In the genomic region with DNA sequence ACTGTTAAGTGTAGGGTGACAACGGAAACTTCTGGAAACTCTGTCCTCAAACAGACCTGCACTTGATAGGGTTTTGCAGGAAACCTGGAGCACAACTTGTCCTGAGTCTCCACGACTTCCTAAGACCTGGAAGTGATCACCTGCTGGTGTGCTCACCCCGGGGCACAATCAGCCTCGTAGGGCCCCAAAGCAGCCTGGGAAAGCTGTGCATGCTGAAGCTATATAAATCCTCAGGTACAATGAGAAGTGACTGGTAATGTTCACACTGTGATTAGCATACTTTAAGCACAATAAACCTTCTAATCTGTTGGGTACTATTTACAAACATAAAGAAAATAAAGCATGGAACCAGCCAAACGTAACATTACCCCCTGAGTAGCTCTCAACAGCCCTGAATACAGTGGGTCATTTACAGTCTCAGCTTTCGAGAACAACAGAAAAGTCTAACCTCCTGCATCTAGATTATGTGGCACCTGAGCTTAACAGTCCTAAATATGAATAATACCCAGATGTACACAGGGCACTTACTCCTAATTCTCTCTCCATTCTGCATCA, we compare ENCODE assay signal across 29 mouse cellular contexts. TPM values are rescaled to one million over a fixed set of nuclear protein-coding genes. Genes with fewer than 3 reads are reported as not detected.
DNase-seq lines count a peak whose midpoint lies in the region; ATAC-seq and TF ChIP-seq lines count a peak whose summit lies in the region.
"Had no signal": no experiment of that assay in that cellular context is flagged by ENCODE, and none has a peak within 500 bp of the region (broad histone marks: within the 10 kb centered on the region; RNA-seq: fewer than 3 reads in every experiment).

No protein-coding gene starts in this region.

- H3K9ac ChIP-seq in kidney, embryonic 14.5 days (ENCODE audit: low read depth, low read length) = no peak overlapping the region
- no peak overlapping the region for H3K9ac ChIP-seq in kidney, postnatal 0 days (ENCODE audit: low read depth, low read length)
- no peak overlapping the region for H3K9ac ChIP-seq in limb, embryonic 11.5 days (ENCODE audit: low read length)
- no peak overlapping the region for H3K9ac ChIP-seq in CH12.LX (ENCODE audit: insufficient read depth, low read depth)
- H3K9ac ChIP-seq: embryonic facial prominence, embryonic 13.5 days; forebrain, embryonic 13.5 days; heart, embryonic 13.5 days; hindbrain, embryonic 14.5 days had no signal

- no peak for TF ChIP-seq RAD21 in CH12.LX (IDR thresholded peaks at IDR 0.05; ENCODE audit: low read depth, low read length)

- peaks cover 35% of the 10 kb centered on the region for H3K4me1 ChIP-seq in kidney, embryonic 14.5 days (ENCODE audit: control insufficient read depth, insufficient read depth, low read length)
- peaks cover 7% of the 10 kb centered on the region for H3K4me1 ChIP-seq in kidney, postnatal 0 days (replicated peaks; ENCODE audit: insufficient read depth, low read length)
- H3K4me1 ChIP-seq in limb, embryonic 11.5 days (ENCODE audit: control insufficient read depth, insufficient read depth, low read length) = no peaks in the 10 kb centered on the region
- peaks cover 27% of the 10 kb centered on the region for H3K4me1 ChIP-seq in limb, embryonic 10.5 days
- no peaks in the 10 kb centered on the region; a peak in 1 of 4 replicates for H3K4me1 ChIP-seq in CH12.LX (ENCODE audit: control insufficient read depth in 1 of 2, insufficient read depth in 2 of 2)
- H3K4me1 ChIP-seq: heart, embryonic 10.5 days had no signal

- H3K27ac ChIP-seq in kidney, embryonic 14.5 days (ENCODE audit: low read depth, low read length) = peak overlapping the region; percentile 59; the same call in 1 of the 2 replicates
- peak overlapping the region; percentile 54 for H3K27ac ChIP-seq in kidney, postnatal 0 days
- H3K27ac ChIP-seq in limb, embryonic 11.5 days (replicated peaks; ENCODE audit: low read depth, low read length) = no peak overlapping the region
- no peak overlapping the region for H3K27ac ChIP-seq in limb, embryonic 10.5 days
- H3K27ac ChIP-seq in CH12.LX (ENCODE audit: insufficient read depth, low read depth) = no peak overlapping the region
- H3K27ac ChIP-seq: embryonic facial prominence, embryonic 13.5 days; forebrain, embryonic 10.5 days; forebrain, embryonic 13.5 days; heart, adult 2 months; heart, embryonic 10.5 days; heart, embryonic 13.5 days; hindbrain, embryonic 14.5 days had no signal

- DNase-seq in kidney, postnatal 36 days = no peak
- peak; percentile 22 for DNase-seq in kidney, postnatal 0 days (ENCODE audit: low spot score)
- DNase-seq in kidney, postnatal 25 days = no peak
- DNase-seq in limb, embryonic 11.5 days (ENCODE audit: low spot score) = peak; percentile 12
- DNase-seq in limb, embryonic 10.5 days (ENCODE audit: low spot score) = no peak
- no peak for DNase-seq in CH12.LX (ENCODE audit: extremely low read depth)
- DNase-seq: adrenal gland, adult 2 months; adrenal gland, postnatal 14 days; B cell, adult 2 months; cerebellum, adult 11 months; cerebellum, adult 2 months; cerebellum, adult 9-11 months; cerebellum, postnatal 25 days; gastrocnemius, postnatal 10 days; gastrocnemius, postnatal 36 days; heart, adult 2 months; heart, postnatal 14 days; heart, postnatal 4 days had no signal

- no peak for TF ChIP-seq POLR2A in CH12.LX (IDR thresholded peaks at IDR 0.05; ENCODE audit: low read depth, low read length)

- no peak for TF ChIP-seq EP300 in CH12.LX (IDR thresholded peaks at IDR 0.05; ENCODE audit: low read length)

- no peaks in the 10 kb centered on the region for H3K27me3 ChIP-seq in kidney, embryonic 14.5 days (ENCODE audit: control insufficient read depth, insufficient read depth, low read length)
- H3K27me3 ChIP-seq in kidney, postnatal 0 days (ENCODE audit: insufficient read depth, low read length) = no peaks in the 10 kb centered on the region
- no peaks in the 10 kb centered on the region for H3K27me3 ChIP-seq in limb, embryonic 11.5 days (ENCODE audit: control insufficient read depth, insufficient read depth, low read length)
- H3K27me3 ChIP-seq in limb, embryonic 10.5 days (ENCODE audit: low read depth, poor library complexity, severe bottlenecking) = peaks cover 52% of the 10 kb centered on the region; the same call in 1 of the 2 replicates
- no peaks in the 10 kb centered on the region for H3K27me3 ChIP-seq in CH12.LX (replicated peaks)
- H3K27me3 ChIP-seq: forebrain, embryonic 13.5 days had no signal

- H3K9me3 ChIP-seq in kidney, embryonic 14.5 days (ENCODE audit: control insufficient read depth, low read length) = no peaks in the 10 kb centered on the region
- H3K9me3 ChIP-seq in kidney, postnatal 0 days (replicated peaks; ENCODE audit: low read length) = no peaks in the 10 kb centered on the region
- no peaks in the 10 kb centered on the region for H3K9me3 ChIP-seq in limb, embryonic 11.5 days (ENCODE audit: control insufficient read depth, low read length)
- H3K9me3 ChIP-seq in limb, embryonic 10.5 days (replicated peaks) = no peaks in the 10 kb centered on the region
- H3K9me3 ChIP-seq in CH12.LX (replicated peaks; ENCODE audit: low read length) = no peaks in the 10 kb centered on the region
- H3K9me3 ChIP-seq: embryonic facial prominence, embryonic 13.5 days; forebrain, embryonic 10.5 days; forebrain, embryonic 13.5 days; heart, embryonic 10.5 days; heart, embryonic 13.5 days had no signal

- WGBS in kidney, embryonic 14.5 days = 43% methylated on average over 6 of the region's 6 CpGs
- WGBS in kidney, postnatal 0 days = 34% methylated on average over 6 of the region's 6 CpGs
- 51% methylated on average over 6 of the region's 6 CpGs for WGBS in limb, embryonic 11.5 days
- 70% methylated on average over 6 of the region's 6 CpGs for WGBS in limb, embryonic 10.5 days

- H3K4me2 ChIP-seq in kidney, embryonic 14.5 days (replicated peaks; ENCODE audit: low read depth, low read length) = no peak overlapping the region
- H3K4me2 ChIP-seq in kidney, postnatal 0 days (ENCODE audit: low read length) = no peak overlapping the region
- H3K4me2 ChIP-seq in limb, embryonic 11.5 days (ENCODE audit: low read depth, severe bottlenecking) = no peak overlapping the region
- peak overlapping the region; percentile 40 for H3K4me2 ChIP-seq in CH12.LX (ENCODE audit: insufficient read depth, low read depth, poor library complexity, severe bottlenecking)
- H3K4me2 ChIP-seq: embryonic facial prominence, embryonic 13.5 days; forebrain, embryonic 13.5 days; heart, embryonic 13.5 days; hindbrain, embryonic 14.5 days had no signal

- H3K79me2 ChIP-seq in CH12.LX (replicated peaks; ENCODE audit: control insufficient read depth, extremely low read depth, insufficient read depth, poor library complexity, severe bottlenecking) = no peaks in the 10 kb centered on the region

- dilution Hi-C loops in CH12.LX (cut with MboI; ENCODE audit: extremely low pct_ligation_motif_present, extremely low pct_unique_long_range_greater_than_20kb, low sequenced_read_pairs) = no loop called here

- no peak overlapping the region for H3K4me3 ChIP-seq in kidney, embryonic 14.5 days (ENCODE audit: low read length)
- no peak overlapping the region for H3K4me3 ChIP-seq in kidney, postnatal 0 days (replicated peaks; ENCODE audit: low read depth, low read length)
- H3K4me3 ChIP-seq in limb, embryonic 11.5 days (ENCODE audit: low read depth, low read length) = no peak overlapping the region
- no peak overlapping the region for H3K4me3 ChIP-seq in limb, embryonic 10.5 days
- H3K4me3 ChIP-seq in CH12.LX (replicated peaks in 1 of 3; ENCODE audit: low read depth in 2 of 3, low read length in 2 of 3, poor library complexity in 1 of 3) = no peak overlapping the region
- H3K4me3 ChIP-seq: embryonic facial prominence, embryonic 13.5 days; forebrain, embryonic 10.5 days; forebrain, embryonic 13.5 days; heart, adult 2 months; heart, embryonic 10.5 days; heart, embryonic 13.5 days had no signal

- H3K36me3 ChIP-seq in kidney, embryonic 14.5 days (ENCODE audit: control insufficient read depth, insufficient read depth, low read length) = no peaks in the 10 kb centered on the region
- H3K36me3 ChIP-seq in kidney, postnatal 0 days (ENCODE audit: insufficient read depth, low read length) = no peaks in the 10 kb centered on the region
- H3K36me3 ChIP-seq in limb, embryonic 11.5 days (ENCODE audit: control insufficient read depth, insufficient read depth, low read length) = no peaks in the 10 kb centered on the region
- H3K36me3 ChIP-seq in limb, embryonic 10.5 days = no peaks in the 10 kb centered on the region
- no peaks in the 10 kb centered on the region for H3K36me3 ChIP-seq in CH12.LX (replicated peaks in 1 of 2; ENCODE audit: control insufficient read depth in 1 of 2, insufficient read depth in 1 of 2, low read length in 1 of 2)
- H3K36me3 ChIP-seq: embryonic facial prominence, embryonic 13.5 days; forebrain, embryonic 10.5 days; heart, embryonic 10.5 days; heart, embryonic 13.5 days had no signal

- ATAC-seq in kidney, embryonic 14.5 days (ENCODE audit: low FRiP score, low TSS enrichment) = peak; percentile 43; the same call in 1 of the 2 replicates
- ATAC-seq in kidney, postnatal 0 days (replicated peaks; ENCODE audit: low FRiP score, low read depth) = peak; percentile 37
- ATAC-seq in limb, embryonic 11.5 days (ENCODE audit: insufficient number of reproducible peaks, low FRiP score, low TSS enrichment, low read depth) = no peak
- ATAC-seq: forebrain, embryonic 13.5 days; forebrain, embryonic 16.5 days had no signal

- in situ Hi-C loops in CH12.LX (cut with MboI; ENCODE audit: low pct_ligation_motif_present, low pct_unique_long_range_greater_than_20kb, low sequenced_read_pairs) = no loop called here

- no peak for TF ChIP-seq CTCF in kidney, postnatal 0 days (IDR thresholded peaks at IDR 0.05; ENCODE audit: low read depth)
- no peak for TF ChIP-seq CTCF in CH12.LX (conservative IDR thresholded peaks at IDR 0.05 in 1 of 2, IDR thresholded peaks at IDR 0.05 in 1 of 2; ENCODE audit: low read depth in 2 of 2, low read length in 2 of 2)

TF ChIP-seq in CH12.LX, 34 proteins besides CTCF, POLR2A, EP300 and RAD21 (continues in another document):
- no peak for TF ChIP-seq POLR2AphosphoS2 (IDR thresholded peaks at IDR 0.05; ENCODE audit: low read depth, low read length)
- TF ChIP-seq MYC (IDR thresholded peaks at IDR 0.05; ENCODE audit: low read depth, low read length) = no peak
- no peak for TF ChIP-seq ELF1 (IDR thresholded peaks at IDR 0.05; ENCODE audit: low read depth, low read length)
- no peak for TF ChIP-seq NELFE (IDR thresholded peaks at IDR 0.05; ENCODE audit: low read depth, low read length)
- no peak for TF ChIP-seq SIN3A (IDR thresholded peaks at IDR 0.05; ENCODE audit: low read length)
- no peak for TF ChIP-seq ZMIZ1 (IDR thresholded peaks at IDR 0.05; ENCODE audit: low read depth, low read length)

RNA-seq across cellular contexts. Expression of a gene that starts 54.4 kb away (rescaled TPM):
- polyA plus RNA-seq in kidney, embryonic 14.5 days (2014; fragmentation: Nextera tagmentation; extraction: Ambion mirVana) = 4.8 and 12.3 TPM in 2 replicates
- 7.6 and 8.1 TPM in 2 replicates for polyA plus RNA-seq in kidney, postnatal 0 days (2015; fragmentation: Nextera tagmentation; extraction: Ambion mirVana)
- polyA plus RNA-seq in limb, embryonic 11.5 days (2014; fragmentation: Nextera tagmentation; extraction: Ambion mirVana) = 12.0 and 12.2 TPM in 2 replicates
- polyA plus RNA-seq in limb, embryonic 10.5 days (2016; fragmentation: Nextera tagmentation; extraction: Ambion mirVana) = 5.1 and 7.2 TPM in 2 replicates
- total RNA-seq in CH12.LX (2012; rRNA removed) (0.04 TPM in 1 of 2 replicates, not detected in the other), CH12.LX (2014; rRNA removed) (0.04 and 0.05 TPM in 2 replicates)
- polyA plus RNA-seq in CH12.LX (2012; ENCODE audit: insufficient read length, low read depth) = 0.05 TPM in 1 of 2 replicates, not detected in the other
- total RNA-seq: common myeloid progenitor, adult 5-6 weeks; granulocyte monocyte progenitor cell, adult 5-6 weeks; MEL had no signal

Comparison
In these comparisons a context has a peak if more than half of its experiments do, and no peak if none do; other contexts are left out.
1. DNase-seq: peak in kidney, postnatal 0 days (single experiment) and limb, embryonic 11.5 days (single experiment); none in kidney, postnatal 36 days (0 of 2), kidney, postnatal 25 days (0 of 2), limb, embryonic 10.5 days (single experiment) and CH12.LX (single experiment).
2. H3K27ac ChIP-seq: peak in kidney, embryonic 14.5 days (single experiment) and kidney, postnatal 0 days (single experiment); none in limb, embryonic 11.5 days (single experiment), limb, embryonic 10.5 days (single experiment) and CH12.LX (single experiment).